Mouse (Mus musculus): ENCODE measurements around the gene Med20. TPM values are rescaled to one million over a fixed set of nuclear protein-coding genes. Genes with fewer than 3 reads are reported as not detected.
A peak's percentile ranks its signal among the peaks of the same experiment; 100 is the strongest.
"Not testable (repeated sequence)": the region's sequence is repeated elsewhere in the genome, so short reads cannot be mapped to it uniquely, and the experiment has no call there.

The Med20 gene
- polyA plus RNA-seq, 1 experiment from 2014 or later = 30.0 TPM

DNA sequence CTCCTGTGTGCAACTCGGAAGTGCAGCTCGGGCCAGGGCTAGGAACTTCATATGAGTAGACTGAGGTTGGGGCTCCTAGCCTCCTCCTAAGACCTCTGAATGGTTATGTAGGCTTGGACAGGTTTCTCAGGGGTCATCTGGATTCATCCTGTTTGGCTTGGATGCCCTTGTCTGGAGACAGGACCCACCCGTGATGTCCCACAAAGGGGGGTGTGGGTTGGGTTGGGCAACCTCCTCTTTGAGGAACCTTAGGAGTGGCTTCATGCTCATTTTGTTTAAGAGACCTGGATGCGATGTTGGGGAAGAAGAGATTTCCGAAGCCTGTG lies 14.6 kb upstream of the Med20 start:
- Histone ChIP-seq H3K27me3 (replicated peaks) (no peaks in the 10 kb centered on the region), H3K4me1 (replicated peaks) (peaks cover 43% of the 10 kb centered on the region), H3K27ac (ENCODE audit: poor library complexity, severe bottlenecking) (peak overlapping the region; percentile 99), H3K9me3 (replicated peaks) (no peaks in the 10 kb centered on the region), H3K36me3 (peaks cover 56% of the 10 kb centered on the region), H3K4me3 (peak overlapping the region; percentile 95), H3K9ac (peak overlapping the region; percentile 96), H3K4me2 (peak overlapping the region; percentile 87)
- no peak for ATAC-seq (ENCODE audit: insufficient number of reproducible peaks, low FRiP score)
- 56% methylated on average over 5 of the region's 5 CpGs for WGBS

DNA sequence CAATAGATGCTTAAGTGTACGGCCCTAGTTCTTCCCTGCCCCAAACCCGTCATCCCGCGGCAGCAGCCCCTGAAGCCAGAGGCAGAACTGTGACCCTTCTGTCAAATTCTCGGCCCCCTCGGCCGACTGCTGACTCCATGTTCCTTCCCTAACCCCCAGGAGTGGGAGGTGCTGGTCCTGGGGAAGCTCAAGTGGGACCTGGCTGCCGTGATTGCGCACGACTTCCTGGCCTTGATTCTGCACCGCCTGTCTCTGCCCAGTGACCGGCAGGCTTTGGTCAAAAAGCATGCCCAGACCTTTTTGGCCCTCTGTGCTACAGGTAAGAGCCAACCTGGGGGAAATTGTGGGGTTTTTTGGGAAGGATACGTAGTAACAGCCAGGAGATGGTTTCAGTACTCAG lies 14.1 kb upstream of the Med20 start:
- no peak for ATAC-seq (ENCODE audit: insufficient number of reproducible peaks, low FRiP score)
- Histone ChIP-seq H3K36me3 (peaks cover 60% of the 10 kb centered on the region), H3K27me3 (replicated peaks) (no peaks in the 10 kb centered on the region), H3K9ac (peak overlapping the region; percentile 96), H3K9me3 (replicated peaks) (no peaks in the 10 kb centered on the region), H3K4me3 (peak overlapping the region; percentile 95), H3K4me2 (peak overlapping the region; percentile 87), H3K27ac (ENCODE audit: poor library complexity, severe bottlenecking) (peak overlapping the region; percentile 99), H3K4me1 (replicated peaks) (peaks cover 43% of the 10 kb centered on the region)
- 51% methylated on average over 13 of the region's 13 CpGs for WGBS

DNA sequence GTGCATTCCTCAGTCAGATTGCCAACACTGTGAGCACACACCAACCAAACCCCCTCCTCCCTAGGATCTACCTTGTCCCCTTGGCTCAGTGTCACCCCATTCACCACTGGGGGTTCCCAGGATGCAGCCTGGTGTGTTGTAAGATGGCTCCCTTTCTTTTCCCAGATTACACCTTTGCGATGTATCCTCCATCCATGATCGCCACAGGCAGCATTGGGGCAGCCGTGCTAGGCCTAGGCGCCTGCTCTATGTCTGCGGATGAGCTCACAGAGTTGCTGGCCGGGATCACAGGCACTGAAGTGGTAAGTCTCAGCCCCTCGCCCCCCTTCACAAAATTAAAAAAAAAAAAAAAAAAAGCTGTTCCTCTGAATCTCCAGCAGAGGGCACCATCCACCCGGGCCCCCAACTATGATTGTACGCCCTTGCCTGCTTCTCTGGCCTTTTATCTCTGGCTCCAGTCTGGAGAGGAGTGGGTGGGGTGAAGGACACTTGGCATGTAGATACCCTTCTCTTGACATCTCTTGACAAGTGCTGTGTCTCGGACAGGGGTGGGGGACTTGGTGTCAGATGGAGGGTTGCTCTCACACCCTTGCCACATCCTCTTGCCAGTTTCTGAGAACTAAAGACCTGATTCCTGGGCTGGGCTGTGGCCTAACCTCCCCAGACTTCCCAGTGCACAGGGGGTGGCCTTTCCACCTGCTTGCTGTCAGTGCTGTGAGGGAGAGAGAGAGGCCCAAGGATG lies 13.4 kb upstream of the Med20 start:
- peaks cover 66% of the 10 kb centered on the region for H3K36me3 ChIP-seq
- 13% methylated on average over 10 of the region's 10 CpGs for WGBS
- peaks cover 36% of the 10 kb centered on the region for H3K4me1 ChIP-seq (replicated peaks)
- peak; percentile 40; the same call in 1 of the 2 replicates for ATAC-seq (ENCODE audit: insufficient number of reproducible peaks, low FRiP score)
- H3K9me3 ChIP-seq (replicated peaks) = no peaks in the 10 kb centered on the region
- 0 out of 2 replicates have a peak overlapping the region, but pooled peaks have one; percentile 2 for H3K4me3 ChIP-seq
- H3K27me3 ChIP-seq (replicated peaks) = no peaks in the 10 kb centered on the region
- peak overlapping the region; percentile 96 for H3K9ac ChIP-seq
- H3K4me2 ChIP-seq = peak overlapping the region; percentile 87
- peak overlapping the region; percentile 99 for H3K27ac ChIP-seq (ENCODE audit: poor library complexity, severe bottlenecking)

DNA sequence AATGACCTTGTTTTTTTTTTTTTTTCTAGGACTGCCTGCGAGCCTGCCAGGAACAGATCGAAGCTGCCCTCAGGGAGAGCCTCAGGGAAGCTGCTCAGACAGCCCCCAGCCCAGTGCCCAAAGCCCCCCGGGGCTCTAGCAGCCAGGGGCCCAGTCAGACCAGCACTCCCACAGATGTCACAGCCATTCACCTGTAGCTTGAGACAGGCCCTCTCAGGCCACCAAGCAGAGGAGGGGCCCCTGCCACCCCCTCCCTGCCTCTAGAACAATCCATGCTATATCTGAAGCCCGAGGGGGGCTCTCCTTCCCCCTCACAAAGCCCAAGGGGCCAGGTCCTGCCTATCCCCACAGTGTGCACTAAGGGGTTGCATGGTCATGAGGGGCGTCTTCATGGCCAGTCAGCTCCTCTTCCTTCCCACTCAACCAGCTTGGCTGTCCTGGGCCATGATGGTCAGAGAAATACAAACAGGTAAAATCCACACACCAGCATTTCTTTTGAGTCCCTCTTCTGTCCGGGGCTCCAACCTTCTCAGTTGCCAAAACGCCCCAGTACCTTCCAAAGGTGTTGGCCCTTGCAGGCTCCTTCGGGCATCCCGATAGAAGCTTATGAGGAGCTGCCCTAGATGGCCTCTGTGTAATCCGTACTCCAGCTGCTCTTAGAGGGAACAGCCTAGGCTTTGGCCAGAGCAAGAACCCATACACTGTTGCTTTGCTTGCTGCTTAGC lies 12.6 kb upstream of the Med20 start:
- peaks cover 68% of the 10 kb centered on the region for H3K36me3 ChIP-seq
- H3K27ac ChIP-seq (ENCODE audit: poor library complexity, severe bottlenecking) = peak overlapping the region; percentile 82
- not testable (repeated sequence) for H3K27me3 ChIP-seq (replicated peaks); H3K9me3 ChIP-seq (replicated peaks); H3K9ac ChIP-seq; ATAC-seq (ENCODE audit: insufficient number of reproducible peaks, low FRiP score); H3K4me3 ChIP-seq; H3K4me2 ChIP-seq
- H3K4me1 ChIP-seq (replicated peaks) = peaks cover 35% of the 10 kb centered on the region
- 73% methylated on average over 10 of the region's 10 CpGs for WGBS

DNA sequence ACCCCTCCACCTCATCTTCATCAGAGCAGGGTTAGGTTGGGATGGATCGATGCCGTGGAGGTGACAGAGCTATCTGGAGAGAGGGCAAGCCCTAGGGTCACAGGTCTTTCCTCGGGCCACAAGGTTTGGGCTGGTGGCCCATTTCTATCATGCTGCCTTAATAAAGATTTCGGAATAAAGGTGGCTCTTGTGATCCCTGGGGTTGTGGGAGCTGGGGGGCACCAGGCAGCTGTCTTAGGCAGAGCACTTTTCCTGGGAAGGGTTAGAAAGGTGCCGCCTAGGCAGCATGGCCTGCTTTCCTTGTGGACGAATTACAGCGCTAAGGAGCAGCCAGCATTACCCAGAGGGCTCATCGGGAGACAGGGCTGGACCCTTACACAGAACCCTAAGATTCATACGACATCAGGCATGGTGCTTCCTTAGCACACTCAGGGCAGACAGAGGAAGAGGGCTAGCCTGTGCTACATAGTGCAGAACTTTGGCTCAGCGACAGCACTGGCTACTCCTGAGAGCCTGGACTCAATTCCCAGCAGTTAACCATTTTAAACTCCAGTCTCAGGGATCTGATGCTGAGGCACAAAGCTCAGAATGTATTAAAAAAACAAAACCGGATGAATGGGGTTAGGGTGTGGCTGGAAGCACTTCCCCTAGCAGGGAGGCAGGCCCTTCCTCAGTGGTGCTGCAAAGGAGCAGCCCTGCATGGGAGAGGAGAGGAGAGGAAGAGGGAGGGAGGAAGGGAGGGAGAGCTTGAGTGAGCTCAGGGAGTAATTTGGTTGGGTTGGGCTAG lies 11.7 kb upstream of the Med20 start:
- Histone ChIP-seq H3K27ac (ENCODE audit: poor library complexity, severe bottlenecking) (peak overlapping the region; percentile 82), H3K36me3 (peaks cover 78% of the 10 kb centered on the region), H3K27me3 (replicated peaks) (no peaks in the 10 kb centered on the region), H3K9ac (no peak overlapping the region), H3K4me2 (no peak overlapping the region), H3K4me1 (replicated peaks) (peaks cover 35% of the 10 kb centered on the region), H3K9me3 (replicated peaks) (no peaks in the 10 kb centered on the region), H3K4me3 (no peak overlapping the region)
- no peak for ATAC-seq (ENCODE audit: insufficient number of reproducible peaks, low FRiP score)
- WGBS = 72% methylated on average over 11 of the region's 11 CpGs

GRCm38 (mm10) chr17:47600601-47601388 lies 10.6 kb upstream of the Med20 start:
- peak overlapping the region; percentile 82; the same call in 1 of the 2 replicates for H3K27ac ChIP-seq (ENCODE audit: poor library complexity, severe bottlenecking)
- ATAC-seq (ENCODE audit: insufficient number of reproducible peaks, low FRiP score) = no peak
- H3K4me2 ChIP-seq = no peak overlapping the region
- H3K9ac ChIP-seq = no peak overlapping the region
- peaks cover 34% of the 10 kb centered on the region for H3K4me1 ChIP-seq (replicated peaks)
- H3K36me3 ChIP-seq = peaks cover 89% of the 10 kb centered on the region
- 87% methylated on average over 13 of the region's 13 CpGs for WGBS
- no peak overlapping the region for H3K4me3 ChIP-seq
- no peaks in the 10 kb centered on the region for H3K27me3 ChIP-seq (replicated peaks)
- no peaks in the 10 kb centered on the region for H3K9me3 ChIP-seq (replicated peaks)

DNA sequence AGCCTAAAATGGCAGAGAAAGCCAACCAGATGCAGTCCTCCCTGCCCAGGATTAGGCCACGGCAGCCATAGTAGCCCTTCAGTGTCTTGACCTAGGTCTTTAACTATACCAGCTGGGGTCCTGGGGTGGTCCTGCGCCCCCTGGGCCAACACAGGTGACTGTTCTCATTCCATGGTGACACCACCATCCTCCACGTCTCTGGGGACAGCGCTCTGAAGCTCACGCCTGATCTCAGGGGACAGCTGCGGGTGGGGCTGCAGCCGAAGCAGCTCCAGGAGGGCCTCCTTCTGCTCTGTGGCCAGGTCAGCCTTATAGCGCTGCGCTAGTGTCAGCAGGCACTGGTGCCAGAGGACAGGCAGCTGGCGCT lies 10.0 kb upstream of the Med20 start:
- Histone ChIP-seq H3K27me3 (replicated peaks) (no peaks in the 10 kb centered on the region), H3K9me3 (replicated peaks) (no peaks in the 10 kb centered on the region), H3K9ac (no peak overlapping the region), H3K4me2 (no peak overlapping the region), H3K4me1 (replicated peaks) (peaks cover 28% of the 10 kb centered on the region), H3K4me3 (no peak overlapping the region), H3K36me3 (peaks cover 92% of the 10 kb centered on the region), H3K27ac (ENCODE audit: poor library complexity, severe bottlenecking) (no peak overlapping the region)
- no peak for ATAC-seq (ENCODE audit: insufficient number of reproducible peaks, low FRiP score)
- 86% methylated on average over 10 of the region's 10 CpGs for WGBS

DNA sequence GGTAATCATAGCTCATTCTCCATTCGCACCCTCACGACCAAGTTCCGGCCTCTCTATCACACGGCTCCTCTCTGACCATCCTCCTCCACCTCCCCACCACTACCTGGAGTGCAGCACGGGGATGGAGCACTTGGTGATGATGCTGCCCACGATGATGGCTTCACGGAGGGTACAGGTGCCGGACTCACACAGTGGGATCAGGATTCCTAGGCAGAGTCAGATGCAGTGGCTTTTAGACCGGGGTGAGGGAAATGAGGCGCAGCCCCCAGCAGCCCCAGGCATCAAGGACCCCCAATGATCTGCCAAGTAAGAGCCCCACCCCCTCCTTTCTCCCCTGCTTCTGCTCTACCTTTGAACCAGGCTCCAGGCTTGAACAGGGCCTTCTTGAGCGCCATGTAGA lies 9.1 kb upstream of the Med20 start:
- WGBS = 93% methylated on average over 11 of the region's 11 CpGs
- ATAC-seq (ENCODE audit: insufficient number of reproducible peaks, low FRiP score) = no peak
- H3K4me3 ChIP-seq = no peak overlapping the region
- H3K4me2 ChIP-seq = no peak overlapping the region
- H3K9ac ChIP-seq = no peak overlapping the region
- peaks cover 19% of the 10 kb centered on the region for H3K4me1 ChIP-seq (replicated peaks)
- no peak overlapping the region for H3K27ac ChIP-seq (ENCODE audit: poor library complexity, severe bottlenecking)
- H3K9me3 ChIP-seq (replicated peaks) = no peaks in the 10 kb centered on the region
- peaks cover 93% of the 10 kb centered on the region for H3K36me3 ChIP-seq
- no peaks in the 10 kb centered on the region for H3K27me3 ChIP-seq (replicated peaks)

- Histone ChIP-seq H3K9ac (no peak overlapping the region), H3K4me2 (no peak overlapping the region), H3K36me3 (peaks cover 69% of the 10 kb centered on the region), H3K27ac (ENCODE audit: poor library complexity, severe bottlenecking) (no peak overlapping the region), H3K4me3 (no peak overlapping the region), H3K27me3 (replicated peaks) (no peaks in the 10 kb centered on the region), H3K9me3 (replicated peaks) (no peaks in the 10 kb centered on the region), H3K4me1 (replicated peaks) (peaks cover 10% of the 10 kb centered on the region)
- ATAC-seq (ENCODE audit: insufficient number of reproducible peaks, low FRiP score) = no peak
- WGBS = 73% methylated on average over 5 of the region's 5 CpGs
These were observed 5.2 kb upstream of the Med20 start for GRCm38 (mm10) chr17:47606220-47606619.

- peaks cover 52% of the 10 kb centered on the region for H3K36me3 ChIP-seq
- no peak overlapping the region for H3K27ac ChIP-seq (ENCODE audit: poor library complexity, severe bottlenecking)
These were observed 2.2 kb upstream of the Med20 start for GRCm38 (mm10) chr17:47609182-47609581.

More at GRCm38 (mm10) chr17:47609182-47609581, 2.2 kb upstream of the Med20 start:
- Histone ChIP-seq H3K9ac (no peak overlapping the region), H3K4me3 (no peak overlapping the region), H3K4me1 (replicated peaks) (peaks cover 22% of the 10 kb centered on the region), H3K9me3 (replicated peaks) (no peaks in the 10 kb centered on the region), H3K4me2 (no peak overlapping the region; the same call in 1 of the 2 replicates), H3K27me3 (replicated peaks) (no peaks in the 10 kb centered on the region)
- WGBS = 86% methylated on average over 4 of the region's 4 CpGs
- ATAC-seq (ENCODE audit: insufficient number of reproducible peaks, low FRiP score) = no peak

Data from heart, embryonic 12.5 days (tissue).